Mouse (Mus musculus) neural tube, postnatal 0 days (tissue): ENCODE results near the gene Dppa1. TPM values are rescaled to one million over a fixed set of nuclear protein-coding genes. Genes with fewer than 3 reads are reported as not detected.

ENCODE experiments used
- polyA plus RNA-seq: library from polyadenylated mRNA; unstranded; fragments of >200 nt; fragmentation: Nextera tagmentation; extraction: Ambion mirVana; gene quantifications from 2 replicates; pipeline ENCODE4 v1.2.1, GENCODE M21; 2015

The Dppa1 gene
- not detected in 2 replicates for polyA plus RNA-seq

DNA sequence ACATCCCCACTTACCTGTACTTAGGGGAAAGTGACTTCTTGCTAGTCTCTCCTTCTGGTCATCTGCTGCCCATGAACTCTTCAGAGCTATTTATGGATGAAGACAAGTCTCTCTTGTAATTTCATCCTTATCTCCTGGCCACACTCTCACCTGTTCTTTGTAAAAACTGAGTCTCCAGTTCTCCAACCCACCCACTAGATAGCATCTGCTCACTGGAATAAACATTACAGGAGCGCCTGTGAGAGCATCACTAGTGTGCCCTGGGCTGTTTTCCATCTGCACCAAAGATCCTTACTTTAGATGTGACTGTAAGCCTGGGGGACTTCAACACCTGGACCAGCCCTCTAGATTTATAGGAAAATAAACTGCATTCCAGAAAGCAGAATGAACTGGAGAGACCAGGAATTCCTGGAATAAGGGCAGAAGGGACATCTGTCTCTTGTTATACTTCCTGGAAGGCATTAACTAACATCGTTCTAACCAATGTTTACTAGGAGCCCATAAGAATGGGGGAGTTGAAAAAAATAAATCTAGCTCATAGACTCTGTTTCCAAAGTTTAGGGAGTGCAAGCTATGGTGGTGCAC, at the start of gene Dppa1:
Gene Dppa1, minus strand, starts transcription at position 51 of the 585 bp plus-strand sequence.

GRCm38 (mm10) chr11:46571327-46571726, 57.7 kb downstream of the Dppa1 start, which contains the start of gene BC053393:
TSS of gene BC053393 (plus strand) at chr11:46571536.

Other genes starting within 250 kb of the Dppa1 start
- not detected in 2 replicates for gene Itk, start 239.7 kb downstream of the Dppa1 start, polyA plus RNA-seq
- not detected in 2 replicates for gene Fam71b, start 232.7 kb downstream of the Dppa1 start, polyA plus RNA-seq
- gene Med7, start 192.3 kb downstream of the Dppa1 start, polyA plus RNA-seq = 53.4 and 61.0 TPM in 2 replicates
- gene Havcr2, start 174.3 kb downstream of the Dppa1 start, polyA plus RNA-seq = 0.14 and 0.21 TPM in 2 replicates
- not detected in 2 replicates for gene Gm12169, start 105.0 kb downstream of the Dppa1 start, polyA plus RNA-seq
- 0.12 TPM in 1 of 2 replicates, not detected in the other for gene BC053393, start 57.7 kb downstream of the Dppa1 start, polyA plus RNA-seq
- gene Timd2, start 77.8 kb upstream of the Dppa1 start, polyA plus RNA-seq = not detected in 2 replicates
- gene Havcr1, start 105.8 kb upstream of the Dppa1 start, polyA plus RNA-seq = not detected in 2 replicates
- 0.27 and 0.46 TPM in 2 replicates for gene Timd4, start 181.5 kb upstream of the Dppa1 start, polyA plus RNA-seq